Mouse (Mus musculus) ES-Bruce4 (cell line): ENCODE results near the gene Kcne1. TPM values are rescaled to one million over a fixed set of nuclear protein-coding genes. Genes with fewer than 3 reads are reported as not detected.

Experiments used
- H3K27ac ChIP-seq: 2 replicates; pipeline ENCODE4 v1.5.1; 2012; ENCODE audit warnings: low read length, inconsistent platforms; ENCODE audit not compliant: insufficient read depth
- H3K27me3 ChIP-seq: 2 replicates; pipeline ENCODE4 v1.6.1; 2012; ENCODE audit warnings: mild to moderate bottlenecking, low read length, inconsistent platforms; ENCODE audit not compliant: control insufficient read depth, poor library complexity, insufficient read depth, severe bottlenecking
- H3K36me3 ChIP-seq: 2 replicates; pipeline ENCODE4 v1.6.1; 2012; ENCODE audit warnings: inconsistent platforms, mild to moderate bottlenecking, low read length, moderate library complexity; ENCODE audit not compliant: control insufficient read depth, poor library complexity, insufficient read depth, severe bottlenecking
- H3K4me1 ChIP-seq: one replicate; pipeline ENCODE4 v1.8.1; 2011; ENCODE audit warnings: low read length; ENCODE audit not compliant: control insufficient read depth, insufficient read depth
- H3K4me3 ChIP-seq: 2 replicates; pipeline ENCODE4 v1.5.1; 2011; ENCODE audit warnings: low read depth, mild to moderate bottlenecking, low read length
- H3K9ac ChIP-seq: 2 replicates; pipeline ENCODE4 v1.6.1; 2012; ENCODE audit warnings: low read depth, mild to moderate bottlenecking, inconsistent platforms; ENCODE audit not compliant: poor library complexity, severe bottlenecking
- H3K9me3 ChIP-seq: replicated peaks from 2 replicates; pipeline ENCODE4 v1.6.1; 2012; ENCODE audit warnings: mild to moderate bottlenecking, low read length, inconsistent platforms; ENCODE audit not compliant: control insufficient read depth, poor library complexity, insufficient read depth, severe bottlenecking
- CTCF ChIP-seq: IDR thresholded peaks from one replicate; pipeline ENCODE4 v1.8.1; 2011; ENCODE audit warnings: low read depth, low read length
- EP300 ChIP-seq: IDR thresholded peaks from 2 replicates; pipeline ENCODE4 v1.6.1; 2011; ENCODE audit warnings: low read depth, low read length; ENCODE audit not compliant: insufficient read depth
- POLR2A ChIP-seq: IDR thresholded peaks from one replicate; pipeline ENCODE4 v1.8.1; 2011; ENCODE audit warnings: low read length; ENCODE audit not compliant: insufficient read depth
- polyA plus RNA-seq: library from polyadenylated mRNA; stranded (reverse); fragments of >200 nt; gene quantifications from 2 replicates; pipeline ENCODE4 v1.2.4, GENCODE M21; 2011; ENCODE audit warnings: low read depth; ENCODE audit not compliant: missing spikeins, insufficient read depth, insufficient read length

The Kcne1 gene
- polyA plus RNA-seq, 1 experiment = not detected

GRCm38 (mm10) chr16:92309126-92309525 lies 50.1 kb downstream of the Kcne1 start:
- H3K27me3 ChIP-seq = no peaks in the 10 kb centered on the region
- H3K4me1 ChIP-seq = no peaks in the 10 kb centered on the region
- H3K27ac ChIP-seq = no peak overlapping the region
- no peak for TF ChIP-seq POLR2A
- no peak overlapping the region for H3K4me3 ChIP-seq
- H3K9ac ChIP-seq = no peak overlapping the region
- H3K9me3 ChIP-seq = no peaks in the 10 kb centered on the region
- no peaks in the 10 kb centered on the region for H3K36me3 ChIP-seq

DNA sequence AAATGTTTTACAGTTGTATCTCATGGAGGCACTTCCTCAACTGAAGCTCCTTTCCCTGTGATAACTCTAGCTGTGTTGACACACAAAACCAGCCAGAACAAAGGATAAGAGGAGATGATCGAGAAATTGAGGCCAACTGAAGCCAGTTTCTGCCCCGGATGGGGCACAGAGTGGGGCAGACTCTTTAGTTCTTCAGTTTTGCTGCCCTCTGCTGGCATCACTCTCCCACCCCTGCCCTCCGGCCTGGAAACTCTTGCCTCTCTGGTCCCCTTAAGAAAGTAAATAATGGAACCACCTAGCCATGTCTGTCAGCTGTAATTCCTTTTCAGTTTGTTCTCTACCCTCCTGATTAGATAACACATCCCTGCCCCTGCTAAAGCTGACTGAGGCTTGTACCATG lies 51.3 kb downstream of the Kcne1 start:
- H3K4me3 ChIP-seq = no peak overlapping the region
- H3K27ac ChIP-seq = no peak overlapping the region
- no peaks in the 10 kb centered on the region for H3K27me3 ChIP-seq
- H3K9ac ChIP-seq = no peak overlapping the region
- H3K4me1 ChIP-seq = no peaks in the 10 kb centered on the region
- H3K36me3 ChIP-seq = no peaks in the 10 kb centered on the region
- TF ChIP-seq CTCF (no peak), EP300 (no peak), POLR2A (no peak)
- no peaks in the 10 kb centered on the region for H3K9me3 ChIP-seq

DNA sequence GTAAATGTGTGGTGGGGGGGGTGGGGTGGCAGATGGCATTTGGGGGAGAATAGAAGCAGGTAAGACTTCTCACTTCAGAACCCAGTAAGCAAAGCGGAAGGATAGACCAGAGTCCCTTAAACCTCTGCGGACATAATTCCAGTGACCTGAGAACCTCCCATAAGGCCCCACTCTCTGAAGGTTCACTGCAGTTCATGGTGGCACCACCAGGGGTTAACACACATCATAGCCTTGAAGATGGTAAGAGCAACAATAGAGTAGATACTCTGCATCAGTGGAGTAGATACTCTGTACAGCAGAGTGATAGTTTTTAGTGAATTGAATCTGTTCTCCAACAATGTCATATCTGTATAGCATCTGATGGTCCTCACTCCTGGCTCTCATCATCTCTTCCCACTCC lies 53.7 kb downstream of the Kcne1 start:
- H3K4me3 ChIP-seq = no peak overlapping the region
- peaks cover 3% of the 10 kb centered on the region for H3K4me1 ChIP-seq
- H3K36me3 ChIP-seq = no peaks in the 10 kb centered on the region
- H3K27ac ChIP-seq = no peak overlapping the region
- no peaks in the 10 kb centered on the region for H3K9me3 ChIP-seq
- TF ChIP-seq CTCF (no peak), POLR2A (no peak), EP300 (no peak)
- no peak overlapping the region for H3K9ac ChIP-seq
- H3K27me3 ChIP-seq = no peaks in the 10 kb centered on the region

DNA sequence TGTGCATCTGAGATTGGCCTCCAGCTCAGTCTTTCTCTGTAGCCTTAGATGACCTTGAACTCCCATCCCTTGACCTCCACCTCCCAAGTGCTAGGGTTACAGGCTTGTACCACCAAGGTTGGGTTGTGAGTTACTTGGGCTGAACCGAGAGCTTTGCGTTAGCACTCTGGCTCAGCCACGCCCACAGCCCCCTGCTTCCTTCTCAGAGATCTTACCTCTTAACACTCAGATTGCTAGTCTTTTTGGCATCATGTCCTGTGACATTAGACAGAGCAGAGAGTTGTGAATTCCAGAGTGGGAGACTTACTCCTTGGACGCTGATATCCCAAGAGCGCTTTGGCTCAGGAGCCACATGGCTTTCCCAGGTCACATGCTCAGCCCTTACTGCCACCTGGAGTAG lies 56.8 kb downstream of the Kcne1 start:
- TF ChIP-seq CTCF = no peak
- no peak for TF ChIP-seq POLR2A
- no peak for TF ChIP-seq EP300
- H3K27me3 ChIP-seq = no peaks in the 10 kb centered on the region
- H3K9me3 ChIP-seq = no peaks in the 10 kb centered on the region
- H3K9ac ChIP-seq = no peak overlapping the region
- H3K27ac ChIP-seq = no peak overlapping the region
- H3K36me3 ChIP-seq = no peaks in the 10 kb centered on the region
- H3K4me3 ChIP-seq = no peak overlapping the region
- H3K4me1 ChIP-seq = peaks cover 3% of the 10 kb centered on the region

DNA sequence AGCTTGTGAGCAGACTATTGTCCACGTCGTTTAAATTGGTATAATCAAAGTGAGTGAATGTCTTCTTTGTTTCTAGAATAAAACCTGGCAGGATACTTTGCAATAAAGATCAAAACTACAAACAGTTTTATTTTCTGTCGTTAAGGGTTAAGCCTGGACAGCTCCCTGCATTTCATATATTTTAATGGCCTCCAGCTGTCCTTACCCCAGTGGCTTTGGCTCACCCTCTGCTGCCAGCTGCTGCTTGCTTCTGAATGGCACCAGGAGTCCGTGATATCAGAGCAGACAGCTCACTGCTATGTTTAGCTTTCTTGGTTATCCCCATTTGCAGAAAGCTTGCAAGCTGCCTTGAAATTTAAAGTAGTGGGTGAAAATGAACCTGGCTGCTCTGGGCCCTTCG lies 57.3 kb downstream of the Kcne1 start:
- Histone ChIP-seq H3K27me3 (no peaks in the 10 kb centered on the region), H3K9ac (no peak overlapping the region), H3K9me3 (no peaks in the 10 kb centered on the region), H3K4me3 (peak overlapping the region; percentile 87), H3K27ac (no peak overlapping the region), H3K4me1 (peaks cover 3% of the 10 kb centered on the region), H3K36me3 (no peaks in the 10 kb centered on the region)
- TF ChIP-seq EP300 (no peak), CTCF (no peak)

DNA sequence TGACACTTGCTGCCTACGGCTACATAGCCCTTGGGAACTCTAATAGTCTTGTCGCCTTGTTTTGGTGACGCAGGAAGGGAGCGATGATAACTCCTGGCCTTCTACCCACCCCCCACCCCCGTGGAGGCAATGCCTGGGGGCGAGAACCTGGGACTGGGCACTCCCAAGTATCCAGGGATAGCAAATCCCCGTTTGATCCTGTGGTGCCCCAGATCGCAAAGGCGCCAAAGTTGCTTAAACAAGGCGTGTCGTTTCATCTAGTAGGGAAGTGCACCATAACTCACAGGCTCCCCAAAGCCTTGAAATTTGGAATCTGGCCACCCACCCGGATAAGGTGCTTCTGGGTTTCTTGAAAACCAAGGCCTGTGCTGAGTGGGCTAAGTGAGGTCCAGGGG lies 57.9 kb downstream of the Kcne1 start:
- Histone ChIP-seq H3K9me3 (no peaks in the 10 kb centered on the region), H3K27me3 (no peaks in the 10 kb centered on the region), H3K9ac (peak overlapping the region; percentile 44), H3K27ac (no peak overlapping the region), H3K36me3 (no peaks in the 10 kb centered on the region), H3K4me1 (peaks cover 3% of the 10 kb centered on the region), H3K4me3 (peak overlapping the region; percentile 87)
- TF ChIP-seq EP300 (no peak), POLR2A (no peak), CTCF (no peak)
